11 mouse cellular contexts compared by ENCODE assay signal in the genomic region with DNA sequence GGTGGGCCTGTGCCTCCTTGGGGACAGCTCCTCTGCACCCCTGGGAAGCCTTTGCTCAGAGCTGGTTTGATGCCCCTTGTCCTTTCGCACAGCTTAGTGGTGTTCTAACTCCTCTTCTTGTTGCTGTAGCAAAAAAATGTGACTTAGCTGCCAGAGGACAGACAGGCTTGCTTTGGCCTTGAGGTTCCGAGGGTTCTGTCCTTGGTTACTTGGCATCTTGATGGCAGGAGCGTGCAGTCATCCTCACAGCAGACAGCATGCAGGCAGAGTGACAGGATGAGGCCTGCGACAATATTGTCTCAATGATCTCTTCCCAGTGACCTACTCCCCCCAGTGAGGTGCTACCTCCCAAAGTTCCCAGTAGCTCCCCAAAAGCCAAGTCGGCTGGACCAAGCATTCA.
"Had no signal": no experiment of that assay in that cellular context is flagged by ENCODE, and none has a peak within 500 bp of the region (broad histone marks: within the 10 kb centered on the region; RNA-seq: fewer than 3 reads in every experiment).

No protein-coding gene starts in this region.

- DNase-seq: kidney, postnatal 10 days; kidney, postnatal 36 days; layer of hippocampus, postnatal 36 days; liver, embryonic 13.5 days; lung, adult 2 months; lung, postnatal 14 days; midbrain, embryonic 14.5 days; right cerebral cortex, postnatal 25 days; thymus, adult 18-20 months; thymus, postnatal 14 days; thymus, postnatal 4 days had no signal
